Comparison of ENCODE assay signal across 31 mouse cellular contexts in the genomic region with DNA sequence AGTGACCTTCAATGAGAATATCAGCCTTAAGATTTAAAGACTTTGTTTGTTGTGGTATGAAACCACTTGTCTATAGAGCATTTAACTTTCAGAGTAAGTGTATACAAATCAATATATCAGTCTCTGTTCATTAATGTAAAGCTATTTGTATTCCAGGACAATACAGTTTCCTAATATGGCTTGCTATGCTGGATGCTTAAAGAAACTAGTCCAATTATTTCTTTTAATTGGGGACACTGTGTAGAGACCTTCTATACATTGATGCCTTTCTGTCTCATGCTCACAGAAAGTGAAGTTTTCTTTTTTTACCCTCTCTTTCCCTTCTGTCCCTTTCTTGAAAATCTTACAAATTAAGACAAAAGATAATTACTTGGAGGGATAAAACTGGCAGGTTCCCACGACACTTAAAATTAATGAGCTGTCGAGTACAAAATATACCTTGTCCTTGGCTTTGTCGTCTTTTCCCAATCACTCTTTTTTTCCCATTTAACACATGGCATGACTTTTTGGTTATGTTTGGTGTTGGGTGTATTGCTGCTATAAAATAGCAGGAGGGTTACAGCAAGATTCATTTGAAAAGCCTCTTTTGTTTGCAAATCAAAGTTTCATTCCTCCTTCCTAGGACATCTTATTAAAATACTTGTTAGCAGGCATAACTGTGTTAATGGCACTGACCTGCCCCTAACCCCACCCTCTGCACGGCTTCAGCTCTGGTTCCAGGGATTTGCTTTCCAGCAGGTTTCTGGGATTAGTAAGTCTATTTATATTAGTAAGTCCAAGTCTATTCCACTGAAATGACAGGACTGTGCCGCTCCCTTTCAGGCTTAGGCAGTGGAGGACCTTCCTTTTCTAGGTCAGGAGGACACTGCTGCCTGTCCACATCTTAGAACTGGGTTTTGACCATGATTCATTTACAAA.
DNase-seq lines count a peak whose midpoint lies in the region; ATAC-seq lines count a peak whose summit lies in the region.
"Had no signal": no experiment of that assay in that cellular context is flagged by ENCODE, and none has a peak within 500 bp of the region (broad histone marks: within the 10 kb centered on the region; RNA-seq: fewer than 3 reads in every experiment).

No protein-coding gene starts in this region.

- 69% methylated on average over 5 of the region's 5 CpGs for WGBS in heart, embryonic 12.5 days
- WGBS in neural tube, embryonic 13.5 days: 27% methylated on average over 5 of the region's 5 CpGs

- H3K36me3 ChIP-seq in heart, embryonic 12.5 days: peaks cover 28% of the 10 kb centered on the region
- H3K36me3 ChIP-seq in neural tube, embryonic 13.5 days: peaks cover 39% of the 10 kb centered on the region

- no peak overlapping the region for H3K4me2 ChIP-seq in heart, embryonic 12.5 days
- no peak overlapping the region for H3K4me2 ChIP-seq in neural tube, embryonic 13.5 days
- H3K4me2 ChIP-seq: heart, embryonic 15.5 days; hindbrain, embryonic 12.5 days; liver, embryonic 12.5 days; midbrain, embryonic 12.5 days; neural tube, embryonic 15.5 days had no signal

- no peaks in the 10 kb centered on the region for H3K9me3 ChIP-seq in heart, embryonic 12.5 days (replicated peaks)
- no peaks in the 10 kb centered on the region for H3K9me3 ChIP-seq in neural tube, embryonic 13.5 days
- H3K9me3 ChIP-seq: heart, embryonic 15.5 days; hindbrain, embryonic 12.5 days; liver, embryonic 12.5 days; midbrain, embryonic 12.5 days; neural tube, embryonic 15.5 days had no signal

- H3K4me3 ChIP-seq in heart, embryonic 12.5 days: no peak overlapping the region
- H3K4me3 ChIP-seq in neural tube, embryonic 13.5 days: no peak overlapping the region
- H3K4me3 ChIP-seq: erythroblast, embryonic 14.5 days; heart, embryonic 15.5 days; hindbrain, embryonic 12.5 days; liver, embryonic 12.5 days; midbrain, embryonic 12.5 days; neural tube, embryonic 15.5 days had no signal

- no peak for ATAC-seq in heart, embryonic 12.5 days (ENCODE audit: insufficient number of reproducible peaks, low FRiP score)
- peak; percentile 32; the same call in 1 of the 2 replicates for ATAC-seq in neural tube, embryonic 13.5 days (ENCODE audit: low read depth)
- ATAC-seq: activated CD4-positive, CD25-positive, alpha-beta regulatory T cell, adult 4 months; hindbrain, postnatal 0 days; intestine, postnatal 0 days; liver, embryonic 12.5 days; liver, postnatal 0 days had no signal

- DNase-seq in cerebellum, adult 9-11 months: peak; percentile 2
- no peak for DNase-seq in cerebellum, adult 18-20 months
- DNase-seq in heart, adult 11 months: peak; percentile 78
- DNase-seq in neural tube, embryonic 10.5 days (ENCODE audit: extremely low spot score, low spot score): no peak
- no peak for DNase-seq in kidney, postnatal 25 days
- no peak for DNase-seq in embryo, embryonic 10.5 days (ENCODE audit: low spot score)
- DNase-seq: adrenal gland, adult 2 months; adrenal gland, postnatal 36 days; cerebellum, adult 11 months; cerebellum, postnatal 10 days; heart, postnatal 36 days; kidney, adult 9 months; kidney, postnatal 10 days; liver, postnatal 0 days; lung, postnatal 36 days; right cerebral cortex, postnatal 4 days; thymus, adult 18-20 months; thymus, postnatal 25 days had no signal

- no peaks in the 10 kb centered on the region for H3K27me3 ChIP-seq in heart, embryonic 12.5 days (replicated peaks)
- no peaks in the 10 kb centered on the region for H3K27me3 ChIP-seq in neural tube, embryonic 13.5 days
- H3K27me3 ChIP-seq: CH12.LX; heart, embryonic 15.5 days; hindbrain, embryonic 12.5 days; liver, embryonic 12.5 days; midbrain, embryonic 12.5 days; neural tube, embryonic 15.5 days had no signal

- H3K4me1 ChIP-seq in heart, embryonic 12.5 days (replicated peaks): peaks cover 9% of the 10 kb centered on the region
- peaks cover 29% of the 10 kb centered on the region for H3K4me1 ChIP-seq in neural tube, embryonic 13.5 days (replicated peaks)
- H3K4me1 ChIP-seq: liver, embryonic 12.5 days had no signal

- H3K27ac ChIP-seq in heart, embryonic 12.5 days (ENCODE audit: poor library complexity, severe bottlenecking): no peak overlapping the region
- no peak overlapping the region for H3K27ac ChIP-seq in neural tube, embryonic 13.5 days (replicated peaks)
- H3K27ac ChIP-seq: heart, embryonic 15.5 days; hindbrain, embryonic 12.5 days; hindbrain, postnatal 0 days; liver, embryonic 12.5 days; midbrain, embryonic 12.5 days; neural tube, embryonic 15.5 days; stomach, postnatal 0 days had no signal

- H3K9ac ChIP-seq in heart, embryonic 12.5 days: no peak overlapping the region
- H3K9ac ChIP-seq in neural tube, embryonic 13.5 days: no peak overlapping the region
- H3K9ac ChIP-seq: heart, embryonic 15.5 days; hindbrain, embryonic 12.5 days; liver, embryonic 12.5 days; liver, postnatal 0 days; midbrain, embryonic 12.5 days; neural tube, embryonic 15.5 days had no signal

Comparison
In these comparisons a context has a peak if more than half of its experiments do, and no peak if none do; other contexts are left out.
1. DNase-seq: peak in cerebellum, adult 9-11 months (single experiment) and heart, adult 11 months (single experiment); none in cerebellum, adult 18-20 months (0 of 2), neural tube, embryonic 10.5 days (single experiment), kidney, postnatal 25 days (0 of 2) and embryo, embryonic 10.5 days (single experiment).